Mouse (Mus musculus) hindbrain, embryonic 16.5 days (tissue): ENCODE data around the gene Apol11a. TPM values are rescaled to one million over a fixed set of nuclear protein-coding genes. Genes with fewer than 3 reads are reported as not detected.
"Not testable (repeated sequence)": the region's sequence is repeated elsewhere in the genome, so short reads cannot be mapped to it uniquely, and the experiment has no call there.

Source experiments
- ATAC-seq: fragments of 200-750 bp; cut with Nextera tagmentation; 2 replicates; pipeline ENCODE4 v1.8.0; 2017; ENCODE audit warnings: moderate TSS enrichment, moderate library complexity
- H3K27ac ChIP-seq: fragments of 300-500 bp; sonication (generic); 2 replicates; pipeline ENCODE4 v1.5.1; 2014; ENCODE audit warnings: low read depth, mild to moderate bottlenecking, control low read depth, low read length, moderate library complexity
- H3K27me3 ChIP-seq: fragments of 300-500 bp; sonication (generic); replicated peaks from 2 replicates; pipeline ENCODE4 v1.6.1; 2014; ENCODE audit warnings: low read length; ENCODE audit not compliant: control insufficient read depth, insufficient read depth
- H3K36me3 ChIP-seq: fragments of 300-500 bp; sonication (generic); 2 replicates; pipeline ENCODE4 v1.6.1; 2014; ENCODE audit warnings: mild to moderate bottlenecking, low read length, moderate library complexity, mixed read lengths; ENCODE audit not compliant: control insufficient read depth, insufficient read depth
- H3K4me1 ChIP-seq: fragments of 300-500 bp; sonication (generic); 2 replicates; pipeline ENCODE4 v1.6.1; 2014; ENCODE audit warnings: low read depth, low read length; ENCODE audit not compliant: control insufficient read depth, insufficient read depth
- H3K4me2 ChIP-seq: fragments of 300-500 bp; sonication (generic); 2 replicates; pipeline ENCODE4 v1.6.1; 2014; ENCODE audit warnings: mild to moderate bottlenecking, low read length, control low read depth, moderate library complexity
- H3K4me3 ChIP-seq: fragments of 300-500 bp; sonication (generic); 2 replicates; pipeline ENCODE4 v1.5.1; 2014; ENCODE audit warnings: mild to moderate bottlenecking, low read length, control low read depth, moderate library complexity
- H3K9ac ChIP-seq: fragments of 300-500 bp; sonication (generic); 2 replicates; pipeline ENCODE4 v1.6.1; 2014; ENCODE audit warnings: low read depth, mild to moderate bottlenecking, control low read depth, low read length, moderate library complexity
- H3K9me3 ChIP-seq: fragments of 300-500 bp; sonication (generic); 2 replicates; pipeline ENCODE4 v1.6.1; 2014; ENCODE audit warnings: mild to moderate bottlenecking, low read length, moderate library complexity; ENCODE audit not compliant: control insufficient read depth
- WGBS: fragments of 180-500 bp; shearing (Covaris S2); extraction: QIAGEN DNeasy Blood & Tissue Kit; methylation state at CpG from one replicate; pipeline ENCODE4 v1.1.7; 2014; 5-methylcytosine and 5-hydroxymethylcytosine counted together
- polyA plus RNA-seq: library from polyadenylated mRNA; unstranded; fragments of >200 nt; fragmentation: Nextera tagmentation; extraction: Ambion mirVana; gene quantifications from 2 replicates; pipeline ENCODE4 v1.2.1, GENCODE M21; 2015

Apol11a gene
- polyA plus RNA-seq, 1 experiment from 2014 or later = not detected

DNA sequence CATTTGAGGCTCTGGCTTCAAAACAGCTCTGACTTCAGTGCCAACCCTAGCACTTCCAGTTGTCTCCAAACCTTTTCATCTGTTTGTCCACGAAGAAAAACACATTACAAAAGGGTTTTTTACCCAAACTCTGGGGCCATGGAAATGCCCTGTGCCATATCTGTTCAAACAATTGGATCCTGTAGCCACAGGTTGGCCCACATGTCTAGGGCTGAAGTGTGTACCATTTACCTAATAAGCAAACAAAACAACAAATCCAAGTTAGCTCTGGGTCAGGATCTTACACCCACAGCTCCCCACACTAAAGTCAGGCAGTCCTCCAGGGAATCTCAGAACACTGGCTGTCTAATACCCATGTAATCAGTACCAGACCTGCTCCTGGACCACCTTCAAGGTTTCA, 31.1 kb downstream of the Apol11a start:
- not testable (repeated sequence) for H3K27ac ChIP-seq, H3K9me3 ChIP-seq, H3K4me3 ChIP-seq, H3K4me2 ChIP-seq, H3K4me1 ChIP-seq, ATAC-seq, H3K36me3 ChIP-seq, H3K9ac ChIP-seq, H3K27me3 ChIP-seq
- 29% methylated on average over 1 of the region's 1 CpGs for WGBS

DNA sequence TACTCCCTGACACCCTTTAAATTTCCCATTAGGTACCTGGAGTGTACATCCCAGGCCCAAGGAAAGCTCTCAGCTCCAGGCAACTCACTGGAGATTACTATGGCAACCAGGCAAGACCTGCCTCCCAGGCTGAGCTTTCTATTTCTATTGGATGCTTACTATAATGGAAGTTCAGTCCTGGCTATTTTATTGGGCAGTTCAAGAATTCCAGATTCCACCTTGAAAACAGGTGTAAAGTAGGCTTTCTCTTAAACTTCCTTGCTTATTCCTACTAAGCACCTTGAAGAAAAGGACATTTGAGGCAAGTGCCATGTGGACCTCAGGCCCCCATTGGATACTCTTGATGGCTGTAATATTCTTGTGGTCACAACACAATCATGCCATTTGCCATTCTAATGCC, 53.7 kb downstream of the Apol11a start, which contains the start of gene 1700025B11Rik:
Gene 1700025B11Rik, minus strand, starts transcription at position 101 of the 400 bp plus-strand sequence.
- Histone ChIP-seq H3K4me1 (no peaks in the 10 kb centered on the region), H3K36me3 (no peaks in the 10 kb centered on the region), H3K4me3 (no peak within 1 kb of the TSS), H3K27ac (no peak within 1 kb of the TSS), H3K4me2 (no peak within 1 kb of the TSS), H3K27me3 (no peaks in the 10 kb centered on the region), H3K9me3 (no peaks in the 10 kb centered on the region), H3K9ac (no peak within 1 kb of the TSS)
- ATAC-seq = no peak

DNA sequence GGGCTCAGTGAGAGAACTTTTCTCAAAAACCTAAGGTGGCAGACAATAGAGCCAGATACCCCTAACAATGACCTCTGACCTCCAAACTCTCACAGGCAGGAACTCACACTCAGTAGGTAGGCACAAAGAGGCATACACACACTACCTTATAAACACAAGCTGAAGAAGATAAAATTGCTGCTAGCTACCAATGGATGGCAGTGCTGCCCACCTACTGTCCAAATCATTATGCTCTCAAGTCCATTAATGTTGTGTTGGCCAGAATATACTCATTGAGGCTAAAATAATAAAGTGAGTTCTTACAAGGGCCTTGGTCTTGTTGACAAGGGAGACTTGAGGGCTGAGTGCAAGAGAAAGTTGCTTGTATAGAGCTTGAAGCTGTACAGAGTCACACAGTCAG, 55.1 kb downstream of the Apol11a start:
- H3K4me2 ChIP-seq = no peak overlapping the region
- no peak for ATAC-seq
- H3K4me3 ChIP-seq = no peak overlapping the region
- H3K9ac ChIP-seq = no peak overlapping the region
- H3K4me1 ChIP-seq = no peaks in the 10 kb centered on the region
- H3K27me3 ChIP-seq = no peaks in the 10 kb centered on the region
- no peaks in the 10 kb centered on the region for H3K9me3 ChIP-seq
- no peaks in the 10 kb centered on the region for H3K36me3 ChIP-seq
- no peak overlapping the region for H3K27ac ChIP-seq

Other genes starting within 250 kb of the Apol11a start
- 122 and 140 TPM in 2 replicates for gene Rbfox2, start 201.3 kb upstream of the Apol11a start, polyA plus RNA-seq
- not detected in 2 replicates for gene Apol7a, start 109.2 kb upstream of the Apol11a start, polyA plus RNA-seq
- gene Apol9a, start 97.1 kb upstream of the Apol11a start, polyA plus RNA-seq = 0.24 and 0.46 TPM in 2 replicates
- gene Apol7b, start 60.8 kb upstream of the Apol11a start, polyA plus RNA-seq = not detected in 2 replicates
- not detected in 2 replicates for gene Apol10a, start 31.2 kb upstream of the Apol11a start, polyA plus RNA-seq
- not detected in 2 replicates for gene Apol7c, start 25.0 kb downstream of the Apol11a start, polyA plus RNA-seq
- not detected in 2 replicates for gene 1700025B11Rik, start 53.6 kb downstream of the Apol11a start, polyA plus RNA-seq
- 0.06 TPM in 1 of 2 replicates, not detected in the other for gene Apol10b, start 87.9 kb downstream of the Apol11a start, polyA plus RNA-seq
- not detected in 2 replicates for gene Gm36245, start 91.0 kb downstream of the Apol11a start, polyA plus RNA-seq
- not detected in 2 replicates for gene Apol11b, start 135.0 kb downstream of the Apol11a start, polyA plus RNA-seq
- gene Apol7e, start 190.6 kb downstream of the Apol11a start, polyA plus RNA-seq = not detected in 2 replicates
- 0.13 and 0.44 TPM in 2 replicates for gene Apol9b, start 220.8 kb downstream of the Apol11a start, polyA plus RNA-seq
- 0.14 and 0.35 TPM in 2 replicates for gene Apol8, start 248.7 kb downstream of the Apol11a start, polyA plus RNA-seq